ENCODE assay signal across 11 mouse cellular contexts in the genomic region with DNA sequence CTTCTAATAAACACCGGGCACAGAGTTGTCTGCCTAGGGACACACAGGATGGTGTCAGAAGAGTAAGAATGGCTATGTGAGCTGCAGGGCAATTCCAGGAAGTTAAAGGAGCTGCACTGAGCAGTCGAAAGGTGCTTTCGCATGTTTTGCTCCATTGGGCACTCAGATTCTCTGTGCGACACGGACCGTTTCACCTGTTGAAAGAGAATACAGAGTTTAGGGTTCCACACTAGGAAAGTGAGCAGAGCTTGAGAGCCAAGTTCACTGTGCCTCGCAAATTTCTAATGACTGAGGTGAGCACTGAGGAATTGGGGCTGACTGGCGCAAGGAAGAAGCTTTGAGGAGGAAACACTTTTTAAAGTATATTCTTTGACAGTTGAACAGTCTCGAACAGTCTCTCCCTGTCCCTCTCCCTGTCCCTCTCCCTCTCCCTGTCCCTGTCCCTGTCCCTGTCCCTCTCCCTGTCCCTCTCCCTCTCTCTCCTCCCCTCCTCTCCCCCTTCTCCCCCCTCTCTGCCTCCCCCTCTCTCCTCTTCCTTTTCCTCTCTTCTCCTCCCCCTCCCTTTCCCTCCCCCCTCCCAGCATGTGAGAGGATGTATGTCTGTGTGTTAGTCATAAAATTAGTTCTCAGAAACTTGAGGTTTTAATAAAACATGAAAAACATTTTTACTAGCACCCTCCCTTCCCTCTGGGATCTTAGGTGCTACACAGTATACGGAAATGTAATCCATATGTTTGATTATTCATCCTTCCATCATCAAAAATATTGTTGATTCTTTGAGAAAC. TPM values are rescaled to one million over a fixed set of nuclear protein-coding genes. Genes with fewer than 3 reads are reported as not detected.
DNase-seq lines count a peak whose midpoint lies in the region; ATAC-seq and TF ChIP-seq lines count a peak whose summit lies in the region.
"Had no signal": no experiment of that assay in that cellular context is flagged by ENCODE, and none has a peak within 500 bp of the region (broad histone marks: within the 10 kb centered on the region; RNA-seq: fewer than 3 reads in every experiment).

No protein-coding gene starts in this region.

- 68% methylated on average over 10 of the region's 10 CpGs for WGBS in lung, embryonic 15.5 days
- WGBS in limb, embryonic 10.5 days, result 73% methylated on average over 10 of the region's 10 CpGs

- TF ChIP-seq CTCF in gastrocnemius, adult 2 months (IDR thresholded peaks at IDR 0.05), result no peak

- H3K9ac ChIP-seq in lung, embryonic 15.5 days, result no peak overlapping the region
- H3K9ac ChIP-seq: limb, embryonic 13.5 days; midbrain, embryonic 12.5 days had no signal

- no peak overlapping the region for H3K4me2 ChIP-seq in lung, embryonic 15.5 days

- H3K27ac ChIP-seq in gastrocnemius, adult 2 months, result 0 out of 2 replicates have a peak overlapping the region, but pooled peaks have one; percentile 5
- H3K27ac ChIP-seq in lung, embryonic 15.5 days, result peak overlapping the region; percentile 35; the same call in 1 of the 2 replicates
- peak overlapping the region; percentile 83; the same call in 1 of the 2 replicates for H3K27ac ChIP-seq in limb, embryonic 10.5 days
- H3K27ac ChIP-seq: midbrain, embryonic 12.5 days had no signal

- no peaks in the 10 kb centered on the region for H3K27me3 ChIP-seq in lung, embryonic 15.5 days
- no peaks in the 10 kb centered on the region for H3K27me3 ChIP-seq in limb, embryonic 10.5 days (ENCODE audit: low read depth, poor library complexity, severe bottlenecking)

- peaks cover 24% of the 10 kb centered on the region for H3K4me1 ChIP-seq in lung, embryonic 15.5 days
- peaks cover 40% of the 10 kb centered on the region for H3K4me1 ChIP-seq in limb, embryonic 10.5 days

- H3K9me3 ChIP-seq in lung, embryonic 15.5 days, result no peaks in the 10 kb centered on the region
- no peaks in the 10 kb centered on the region for H3K9me3 ChIP-seq in limb, embryonic 10.5 days (replicated peaks)
- H3K9me3 ChIP-seq: midbrain, embryonic 12.5 days had no signal

- DNase-seq in gastrocnemius, adult 2 months, result no peak
- DNase-seq in gastrocnemius, adult 8-10 months (ENCODE audit: low spot score in 2 of 2), result no peak
- no peak for DNase-seq in lung, adult 18-20 months
- no peak for DNase-seq in limb, embryonic 10.5 days (ENCODE audit: low spot score)
- peak; percentile 24 for DNase-seq in thymus, postnatal 14 days
- no peak for DNase-seq in adipocyte (ENCODE audit: low spot score)
- no peak for DNase-seq in cerebellum, adult 11-12 months
- DNase-seq: cerebellum, adult 18-20 months had no signal

- intact Hi-C loops in gastrocnemius, adult 2 months (cut with DNase I), result no loop called here

- no peaks in the 10 kb centered on the region for H3K36me3 ChIP-seq in lung, embryonic 15.5 days
- H3K36me3 ChIP-seq in limb, embryonic 10.5 days, result no peaks in the 10 kb centered on the region
- H3K36me3 ChIP-seq: midbrain, embryonic 12.5 days had no signal

- no peak overlapping the region for H3K4me3 ChIP-seq in gastrocnemius, adult 2 months
- H3K4me3 ChIP-seq in lung, embryonic 15.5 days, result no peak overlapping the region
- no peak overlapping the region for H3K4me3 ChIP-seq in limb, embryonic 10.5 days
- H3K4me3 ChIP-seq: limb, embryonic 13.5 days; midbrain, embryonic 12.5 days had no signal

- no peak for ATAC-seq in lung, embryonic 15.5 days (ENCODE audit: borderline replicate concordance, extremely low read depth, low FRiP score, low TSS enrichment)

RNA-seq across cellular contexts. Expression of gene Jun, which starts 55.1 kb away (rescaled TPM):
- total RNA-seq in gastrocnemius, adult 2 months (2021), result 10 to 100 TPM; 41.1 to 59.2 TPM
- 10 to 100 TPM; 43.7 to 85.1 (median 58.2) TPM for total RNA-seq in gastrocnemius, adult 8-10 months (2022)
- polyA plus RNA-seq in lung, embryonic 15.5 days (2015; fragmentation: Nextera tagmentation; extraction: Ambion mirVana), result 123 and 124 TPM in 2 replicates
- polyA plus RNA-seq in limb, embryonic 10.5 days (2016; fragmentation: Nextera tagmentation; extraction: Ambion mirVana), result 24.6 and 45.4 TPM in 2 replicates

Comparison
In these comparisons a context has a peak if more than half of its experiments do, and no peak if none do; other contexts are left out.
1. H3K27ac ChIP-seq: peak in every context shown above with its lines; median percentile 83 in limb, embryonic 10.5 days; 35 in lung, embryonic 15.5 days; 5 in gastrocnemius, adult 2 months.